Mouse (Mus musculus) testis, adult 2 months (tissue): ENCODE data around the gene Zfp189. TPM values are rescaled to one million over a fixed set of nuclear protein-coding genes. Genes with fewer than 3 reads are reported as not detected.

Experiments
- H3K27ac ChIP-seq: fragments of 200-500 bp; 2 replicates; pipeline ENCODE4 v1.5.1; 2012; ENCODE audit warnings: low read depth, low read length; ENCODE audit not compliant: control insufficient read depth, insufficient read depth
- H3K27me3 ChIP-seq: fragments of 200-500 bp; 2 replicates; pipeline ENCODE4 v1.6.1; 2012; ENCODE audit warnings: mild to moderate bottlenecking, low read length, moderate library complexity; ENCODE audit not compliant: control insufficient read depth, insufficient read depth
- H3K36me3 ChIP-seq: fragments of 200-500 bp; 2 replicates; pipeline ENCODE4 v1.6.1; 2012; ENCODE audit warnings: mild to moderate bottlenecking, low read length; ENCODE audit not compliant: control insufficient read depth, insufficient read depth
- H3K4me1 ChIP-seq: fragments of 200-500 bp; 2 replicates; pipeline ENCODE4 v1.6.1; 2012; ENCODE audit warnings: low read length; ENCODE audit not compliant: control insufficient read depth, insufficient read depth
- H3K4me3 ChIP-seq: fragments of 200-500 bp; 2 replicates; pipeline ENCODE4 v1.5.1; 2012; ENCODE audit warnings: low read depth, mild to moderate bottlenecking, low read length, moderate library complexity, mixed read lengths; ENCODE audit not compliant: control insufficient read depth
- CTCF ChIP-seq: fragments of 200-500 bp; IDR thresholded peaks from 2 replicates; pipeline ENCODE4 v1.5.1; 2012; ENCODE audit warnings: low read depth, mild to moderate bottlenecking, inconsistent platforms, low read length, moderate library complexity; ENCODE audit not compliant: control insufficient read depth, insufficient read depth, insufficient replicate concordance
- POLR2A ChIP-seq: fragments of 200-500 bp; IDR thresholded peaks from 2 replicates; pipeline ENCODE4 v1.6.1; 2012; ENCODE audit warnings: low read depth, mild to moderate bottlenecking, inconsistent platforms, low read length, moderate library complexity; ENCODE audit not compliant: control insufficient read depth
- polyA plus RNA-seq: library from polyadenylated mRNA; depleted of rRNA; stranded (reverse); fragments of >200 nt; gene quantifications from 2 replicates; pipeline ENCODE4 v1.2.3, GENCODE M21; 2012

The Zfp189 gene
- polyA plus RNA-seq, 1 experiment: 4.9 TPM

- Histone ChIP-seq H3K36me3 (no peaks in the 10 kb centered on the region), H3K4me3 (no peak overlapping the region), H3K27ac (no peak overlapping the region), H3K4me1 (no peaks in the 10 kb centered on the region), H3K27me3 (no peaks in the 10 kb centered on the region)
- TF ChIP-seq CTCF: no peak
- TF ChIP-seq POLR2A: no peak
Observed at GRCm38 (mm10) chr4:49539665-49540064, 18.7 kb downstream of the Zfp189 start.

GRCm38 (mm10) chr4:49540966-49541365 is 20.0 kb downstream of the Zfp189 start:
- no peak for TF ChIP-seq POLR2A
- no peak for TF ChIP-seq CTCF
- H3K27ac ChIP-seq: no peak overlapping the region
- no peaks in the 10 kb centered on the region for H3K4me1 ChIP-seq
- H3K36me3 ChIP-seq: no peaks in the 10 kb centered on the region
- H3K27me3 ChIP-seq: no peaks in the 10 kb centered on the region
- H3K4me3 ChIP-seq: no peak overlapping the region

GRCm38 (mm10) chr4:49546026-49546425 is 25.1 kb downstream of the Zfp189 start:
- Histone ChIP-seq H3K4me1 (no peaks in the 10 kb centered on the region), H3K27me3 (no peaks in the 10 kb centered on the region), H3K27ac (no peak overlapping the region), H3K36me3 (no peaks in the 10 kb centered on the region), H3K4me3 (no peak overlapping the region)
- TF ChIP-seq POLR2A: no peak
- no peak for TF ChIP-seq CTCF

GRCm38 (mm10) chr4:49546873-49547543 is 26.0 kb downstream of the Zfp189 start:
- no peak overlapping the region for H3K4me3 ChIP-seq
- no peak overlapping the region for H3K27ac ChIP-seq
- H3K4me1 ChIP-seq: no peaks in the 10 kb centered on the region
- no peaks in the 10 kb centered on the region for H3K36me3 ChIP-seq
- TF ChIP-seq POLR2A (no peak), CTCF (no peak)
- no peaks in the 10 kb centered on the region for H3K27me3 ChIP-seq

GRCm38 (mm10) chr4:49547544-49548219 is 26.7 kb downstream of the Zfp189 start:
- Histone ChIP-seq H3K36me3 (no peaks in the 10 kb centered on the region), H3K4me3 (no peak overlapping the region), H3K27ac (no peak overlapping the region), H3K27me3 (no peaks in the 10 kb centered on the region), H3K4me1 (no peaks in the 10 kb centered on the region)
- no peak for TF ChIP-seq POLR2A
- no peak for TF ChIP-seq CTCF

GRCm38 (mm10) chr4:49549383-49549782 is 28.4 kb downstream of the Zfp189 start, which contains the start of gene Aldob:
Gene Aldob, minus strand, starts transcription at chr4:49549546.
- TF ChIP-seq POLR2A (no peak), CTCF (no peak)

GRCm38 (mm10) chr4:49553380-49553779 is 32.4 kb downstream of the Zfp189 start:
- no peak overlapping the region for H3K27ac ChIP-seq
- TF ChIP-seq CTCF: no peak
- TF ChIP-seq POLR2A: no peak

More at GRCm38 (mm10) chr4:49549383-49549782, 28.4 kb downstream of the Zfp189 start, which contains the start of gene Aldob:
- Histone ChIP-seq H3K27ac (no peak within 1 kb of the TSS), H3K36me3 (no peaks in the 10 kb centered on the region), H3K4me1 (no peaks in the 10 kb centered on the region), H3K27me3 (no peaks in the 10 kb centered on the region), H3K4me3 (no peak within 1 kb of the TSS)

More at GRCm38 (mm10) chr4:49553380-49553779, 32.4 kb downstream of the Zfp189 start:
- no peak overlapping the region for H3K4me3 ChIP-seq
- no peaks in the 10 kb centered on the region for H3K27me3 ChIP-seq
- H3K4me1 ChIP-seq: no peaks in the 10 kb centered on the region
- H3K36me3 ChIP-seq: no peaks in the 10 kb centered on the region
